Mouse (Mus musculus) thymus, adult 2 months (tissue): ENCODE results near the gene Rspry1. TPM values are rescaled to one million over a fixed set of nuclear protein-coding genes. Genes with fewer than 3 reads are reported as not detected.

Experiments
- DNase-seq: peaks from one replicate; pipeline ENCODE4 v3.0.0; 2021
- H3K27ac ChIP-seq: fragments of 200-500 bp; 2 replicates; pipeline ENCODE4 v1.5.1; 2012; ENCODE audit warnings: low read length, control low read depth; ENCODE audit not compliant: control insufficient read depth, insufficient read depth
- H3K27me3 ChIP-seq: fragments of 200-500 bp; 2 replicates; pipeline ENCODE4 v1.6.1; 2012; ENCODE audit warnings: mild to moderate bottlenecking, low read length, moderate library complexity, mixed read lengths; ENCODE audit not compliant: control insufficient read depth, insufficient read depth
- H3K36me3 ChIP-seq: fragments of 200-500 bp; 2 replicates; pipeline ENCODE4 v1.6.1; 2012; ENCODE audit warnings: mild to moderate bottlenecking, low read length, moderate library complexity; ENCODE audit not compliant: control insufficient read depth, insufficient read depth
- H3K4me1 ChIP-seq: fragments of 200-500 bp; replicated peaks from 2 replicates; pipeline ENCODE4 v1.6.1; 2012; ENCODE audit warnings: low read length; ENCODE audit not compliant: control insufficient read depth, insufficient read depth
- H3K4me3 ChIP-seq: fragments of 200-500 bp; 2 replicates; pipeline ENCODE4 v1.5.1; 2012; ENCODE audit warnings: mild to moderate bottlenecking, low read length, control low read depth, moderate library complexity; ENCODE audit not compliant: control insufficient read depth, insufficient read depth
- CTCF ChIP-seq: fragments of 200-500 bp; IDR thresholded peaks from 2 replicates; pipeline ENCODE4 v1.5.1; 2012; ENCODE audit warnings: mild to moderate bottlenecking, control low read depth, low read length, moderate library complexity, borderline replicate concordance; ENCODE audit not compliant: control insufficient read depth, poor library complexity, insufficient read depth; ENCODE audit errors: extremely low read depth
- POLR2A ChIP-seq: fragments of 200-500 bp; IDR thresholded peaks from 2 replicates; pipeline ENCODE4 v1.6.1; 2012; ENCODE audit warnings: mild to moderate bottlenecking, low read length, control low read depth, moderate library complexity; ENCODE audit not compliant: control insufficient read depth, poor library complexity, insufficient read depth; ENCODE audit errors: extremely low read depth
- WGBS: fragments of 180-500 bp; shearing (Covaris S2); methylation state at CpG from one replicate; pipeline ENCODE4 v1.1.7; 2018; 5-methylcytosine and 5-hydroxymethylcytosine counted together
- polyA plus RNA-seq: library from polyadenylated mRNA; depleted of rRNA; stranded (reverse); fragments of >200 nt; gene quantifications from 2 replicates; pipeline ENCODE4 v1.2.3, GENCODE M21; 2012

Rspry1 gene
- polyA plus RNA-seq, 1 experiment = 14.9 TPM

GRCm38 (mm10) chr8:94566446-94567158 is 35.1 kb upstream of the Rspry1 start:
- no peak overlapping the region for H3K4me3 ChIP-seq
- no peak overlapping the region for H3K27ac ChIP-seq
- TF ChIP-seq POLR2A = no peak; the same call in 1 of the 2 replicates
- DNase-seq = no peak
- no peaks in the 10 kb centered on the region for H3K4me1 ChIP-seq
- 90% methylated on average over 15 of the region's 15 CpGs for WGBS
- no peaks in the 10 kb centered on the region for H3K36me3 ChIP-seq
- H3K27me3 ChIP-seq = no peaks in the 10 kb centered on the region

GRCm38 (mm10) chr8:94567159-94567849 is 34.4 kb upstream of the Rspry1 start:
- Histone ChIP-seq H3K36me3 (no peaks in the 10 kb centered on the region), H3K4me3 (no peak overlapping the region), H3K27me3 (no peaks in the 10 kb centered on the region), H3K4me1 (no peaks in the 10 kb centered on the region), H3K27ac (no peak overlapping the region)
- 97% methylated on average over 8 of the region's 8 CpGs for WGBS
- DNase-seq = no peak
- TF ChIP-seq POLR2A (no peak), CTCF (no peak)

GRCm38 (mm10) chr8:94568098-94568497 is 33.6 kb upstream of the Rspry1 start:
- WGBS = 91% methylated on average over 8 of the region's 8 CpGs
- TF ChIP-seq POLR2A (no peak), CTCF (no peak)
- no peaks in the 10 kb centered on the region for H3K27me3 ChIP-seq
- DNase-seq = no peak
- no peaks in the 10 kb centered on the region for H3K4me1 ChIP-seq
- no peak overlapping the region for H3K27ac ChIP-seq
- no peaks in the 10 kb centered on the region for H3K36me3 ChIP-seq
- H3K4me3 ChIP-seq = no peak overlapping the region

- no peak overlapping the region for H3K4me3 ChIP-seq
- no peak for TF ChIP-seq CTCF
- TF ChIP-seq POLR2A = no peak
- WGBS = 85% methylated on average over 1 of the region's 1 CpGs
Measured at GRCm38 (mm10) chr8:94569419-94569818, 32.3 kb upstream of the Rspry1 start.

GRCm38 (mm10) chr8:94571896-94572295 is 29.8 kb upstream of the Rspry1 start:
- H3K27me3 ChIP-seq = no peaks in the 10 kb centered on the region
- no peak for DNase-seq
- H3K4me1 ChIP-seq = no peaks in the 10 kb centered on the region
- H3K36me3 ChIP-seq = peaks cover 30% of the 10 kb centered on the region
- no peak for TF ChIP-seq POLR2A
- no peak for TF ChIP-seq CTCF
- H3K27ac ChIP-seq = no peak overlapping the region
- H3K4me3 ChIP-seq = no peak overlapping the region
- WGBS = 89% methylated on average over 2 of the region's 2 CpGs

More at GRCm38 (mm10) chr8:94569419-94569818, 32.3 kb upstream of the Rspry1 start:
- no peak overlapping the region for H3K27ac ChIP-seq
- no peaks in the 10 kb centered on the region for H3K27me3 ChIP-seq
- H3K4me1 ChIP-seq = no peaks in the 10 kb centered on the region
- DNase-seq = no peak
- H3K36me3 ChIP-seq = peaks cover 6% of the 10 kb centered on the region; the same call in 1 of the 2 replicates

- Histone ChIP-seq H3K4me1 (no peaks in the 10 kb centered on the region), H3K4me3 (no peak overlapping the region), H3K36me3 (peaks cover 55% of the 10 kb centered on the region), H3K27ac (no peak overlapping the region), H3K27me3 (no peaks in the 10 kb centered on the region)
- WGBS = 87% methylated on average over 16 of the region's 16 CpGs
- no peak for TF ChIP-seq CTCF
- TF ChIP-seq POLR2A = no peak
- no peak for DNase-seq
Measured at GRCm38 (mm10) chr8:94574159-94574907, 27.4 kb upstream of the Rspry1 start.
